Mouse (Mus musculus) heart, embryonic 14.5 days (tissue): ENCODE results near the gene Padi2. TPM values are rescaled to one million over a fixed set of nuclear protein-coding genes. Genes with fewer than 3 reads are reported as not detected.
A peak's percentile ranks its signal among the peaks of the same experiment; 100 is the strongest.

ENCODE experiments used
- ATAC-seq: fragments of 200-750 bp; cut with Nextera tagmentation; 2 replicates; pipeline ENCODE4 v1.8.0; 2017; ENCODE audit warnings: low read depth, moderate TSS enrichment; ENCODE audit not compliant: insufficient number of reproducible peaks, insufficient read depth, low FRiP score
- H3K27ac ChIP-seq, 2 experiments: fragments of 200-500 bp in 1 of 2; fragments of 300-500 bp in 1 of 2; sonication (generic) in 1 of 2; replicated peaks in 1 of 2; 2 replicates each; pipeline ENCODE4 v1.5.1; 2012 to 2014; ENCODE audit warnings: low read depth in 2 of 2, low read length in 2 of 2, control low read depth in 1 of 2, mild to moderate bottlenecking in 1 of 2, mixed read lengths in 1 of 2; ENCODE audit not compliant: control insufficient read depth in 1 of 2, insufficient read depth in 1 of 2
- H3K27me3 ChIP-seq: fragments of 300-500 bp; sonication (generic); 2 replicates; pipeline ENCODE4 v1.6.1; 2014; ENCODE audit warnings: mild to moderate bottlenecking, low read length, control low read depth; ENCODE audit not compliant: control insufficient read depth, insufficient read depth
- H3K36me3 ChIP-seq: fragments of 300-500 bp; sonication (generic); 2 replicates; pipeline ENCODE4 v1.6.1; 2014; ENCODE audit warnings: mild to moderate bottlenecking, control low read depth, low read length, mixed read lengths; ENCODE audit not compliant: control insufficient read depth, insufficient read depth
- H3K4me1 ChIP-seq, 2 experiments: fragments of 200-500 bp in 1 of 2; fragments of 300-500 bp in 1 of 2; sonication (generic) in 1 of 2; 2 replicates each; pipeline ENCODE4 v1.6.1; 2012 to 2014; ENCODE audit warnings: low read length in 2 of 2, control low read depth in 1 of 2, mixed read lengths in 1 of 2; ENCODE audit not compliant: control insufficient read depth in 2 of 2, insufficient read depth in 2 of 2
- H3K4me2 ChIP-seq: fragments of 300-500 bp; sonication (generic); 2 replicates; pipeline ENCODE4 v1.6.1; 2014; ENCODE audit warnings: mild to moderate bottlenecking, low read length
- H3K4me3 ChIP-seq, 2 experiments: fragments of 200-500 bp in 1 of 2; fragments of 300-500 bp in 1 of 2; sonication (generic) in 1 of 2; 2 replicates each; pipeline ENCODE4 v1.5.1; 2012 to 2014; ENCODE audit warnings: low read length in 2 of 2, mild to moderate bottlenecking in 2 of 2, control low read depth in 1 of 2, low read depth in 1 of 2, moderate library complexity in 1 of 2; ENCODE audit not compliant: control insufficient read depth in 1 of 2, insufficient read depth in 1 of 2
- H3K9ac ChIP-seq: fragments of 300-500 bp; sonication (generic); 2 replicates; pipeline ENCODE4 v1.6.1; 2014; ENCODE audit warnings: mild to moderate bottlenecking, low read length
- H3K9me3 ChIP-seq: fragments of 300-500 bp; sonication (generic); 2 replicates; pipeline ENCODE4 v1.6.1; 2016; ENCODE audit warnings: low read length, control low read depth; ENCODE audit not compliant: control insufficient read depth
- WGBS: fragments of 180-500 bp; shearing (Covaris S2); extraction: QIAGEN DNeasy Blood & Tissue Kit; methylation state at CpG from one replicate; pipeline ENCODE4 v1.1.7; 2014; 5-methylcytosine and 5-hydroxymethylcytosine counted together
- polyA plus RNA-seq: library from polyadenylated mRNA; unstranded; fragments of >200 nt; fragmentation: Nextera tagmentation; extraction: Ambion mirVana; gene quantifications from 2 replicates; pipeline ENCODE4 v1.2.1, GENCODE M21; 2014

The Padi2 gene
- polyA plus RNA-seq, 1 experiment from 2014 or later, result 0.89 TPM

GRCm38 (mm10) chr4:140959715-140960479, 53.8 kb downstream of the Padi2 start:
- Histone ChIP-seq H3K4me1 (peaks cover 23 to 33% of the 10 kb centered on the region in 2 experiments), H3K9ac (peak overlapping the region; percentile 70; the same call in 1 of the 2 replicates), H3K4me3 (no peak overlapping the region), H3K27me3 (no peaks in the 10 kb centered on the region), H3K4me2 (peak overlapping the region; percentile 74), H3K27ac (peak overlapping the region in 1 of 2 experiments; percentile 93; a peak in 2 of 4 replicates), H3K9me3 (no peaks in the 10 kb centered on the region), H3K36me3 (peaks cover 7% of the 10 kb centered on the region; the same call in 1 of the 2 replicates)
- 84% methylated on average over 10 of the region's 10 CpGs for WGBS
- no peak for ATAC-seq

GRCm38 (mm10) chr4:140960781-140961466, 54.8 kb downstream of the Padi2 start, which contains the start of gene Sdhb:
Sdhb (plus strand) TSS chr4:140961203.
- H3K4me2 ChIP-seq, result peak within 1 kb of the TSS; percentile 77
- ATAC-seq, result peak; percentile 96
- H3K4me1 ChIP-seq, result peaks cover 23 to 33% of the 10 kb centered on the region in 2 experiments
- peak within 1 kb of the TSS; percentile 89 to 93 for H3K27ac ChIP-seq
- H3K4me3 ChIP-seq, result peak within 1 kb of the TSS; percentile 86 to 98
- peaks cover 12% of the 10 kb centered on the region; the same call in 1 of the 2 replicates for H3K36me3 ChIP-seq
- H3K27me3 ChIP-seq, result no peaks in the 10 kb centered on the region
- H3K9me3 ChIP-seq, result no peaks in the 10 kb centered on the region
- WGBS, result 3% methylated on average over 37 of the region's 37 CpGs
- H3K9ac ChIP-seq, result peak within 1 kb of the TSS; percentile 99

GRCm38 (mm10) chr4:140961467-140962206, 55.5 kb downstream of the Padi2 start:
- H3K4me2 ChIP-seq, result peak overlapping the region; percentile 77
- peak overlapping the region; percentile 99 for H3K9ac ChIP-seq
- peaks cover 23 to 33% of the 10 kb centered on the region in 2 experiments for H3K4me1 ChIP-seq
- WGBS, result under 1% methylated on average over 38 of the region's 38 CpGs
- H3K4me3 ChIP-seq, result peak overlapping the region; percentile 86 to 98
- ATAC-seq, result no peak
- no peaks in the 10 kb centered on the region for H3K27me3 ChIP-seq
- H3K36me3 ChIP-seq, result peaks cover 19% of the 10 kb centered on the region
- H3K27ac ChIP-seq, result peak overlapping the region; percentile 89 to 93
- H3K9me3 ChIP-seq, result no peaks in the 10 kb centered on the region

- Histone ChIP-seq H3K36me3 (peaks cover 26% of the 10 kb centered on the region), H3K9ac (peak overlapping the region; percentile 99), H3K4me3 (peak overlapping the region; percentile 86 to 98), H3K4me1 (peaks cover 20 to 33% of the 10 kb centered on the region in 2 experiments), H3K4me2 (peak overlapping the region; percentile 77), H3K27ac (peak overlapping the region in 1 of 2 experiments; percentile 93; a peak in 2 of 4 replicates), H3K27me3 (no peaks in the 10 kb centered on the region), H3K9me3 (no peaks in the 10 kb centered on the region)
- 58% methylated on average over 8 of the region's 8 CpGs for WGBS
- no peak for ATAC-seq
Measured at GRCm38 (mm10) chr4:140962207-140962909, 56.2 kb downstream of the Padi2 start.

- WGBS, result 24% methylated on average over 5 of the region's 5 CpGs
- H3K27ac ChIP-seq, result peak overlapping the region; percentile 14 to 57; a peak in 3 of 4 replicates
- H3K9me3 ChIP-seq, result no peaks in the 10 kb centered on the region
- H3K9ac ChIP-seq, result peak overlapping the region; percentile 99
- no peaks in the 10 kb centered on the region for H3K27me3 ChIP-seq
- 0 out of 4 replicates have a peak overlapping the region, but pooled peaks of 1 of the 2 experiments have one; percentile 86 for H3K4me3 ChIP-seq
- peaks cover 32% of the 10 kb centered on the region for H3K36me3 ChIP-seq
- ATAC-seq, result no peak
- peak overlapping the region; percentile 77 for H3K4me2 ChIP-seq
- peaks cover 17 to 33% of the 10 kb centered on the region in 2 experiments for H3K4me1 ChIP-seq
Measured at GRCm38 (mm10) chr4:140962950-140963349, 56.8 kb downstream of the Padi2 start.

- Histone ChIP-seq H3K4me2 (no peak overlapping the region), H3K9ac (no peak overlapping the region), H3K27ac (no peak overlapping the region), H3K9me3 (no peaks in the 10 kb centered on the region), H3K4me3 (no peak overlapping the region), H3K36me3 (peaks cover 43% of the 10 kb centered on the region), H3K27me3 (no peaks in the 10 kb centered on the region), H3K4me1 (peaks cover 16 to 29% of the 10 kb centered on the region in 2 experiments)
- ATAC-seq, result no peak
- WGBS, result 83% methylated on average over 9 of the region's 9 CpGs
Measured at GRCm38 (mm10) chr4:140963941-140964597, 57.9 kb downstream of the Padi2 start.
